1 mouse cellular context compared by ENCODE assay signal in genomic region chr11:116142211-116142991, GRCm38 (mm10).
TF ChIP-seq lines count a peak whose summit lies in the region.

No protein-coding gene starts in this region.

TF ChIP-seq in ES-E14, 5 proteins besides CTCF, POLR2A, EP300 and RAD21:
- TF ChIP-seq HCFC1 (IDR thresholded peaks at IDR 0.05; ENCODE audit: borderline replicate concordance, insufficient read depth, low read length): no peak
- TF ChIP-seq MAFK (IDR thresholded peaks at IDR 0.05; ENCODE audit: insufficient read depth, low read depth, low read length): peak; percentile 95
